Mouse (Mus musculus) E14TG2a.4 (cell line): ENCODE data around the gene Ribc1.

Experiments
- CTCF ChIP-seq: conservative IDR thresholded peaks from 2 replicates; pipeline ENCODE4 v1.5.1; 2014; ENCODE audit warnings: low read length
- POU5F1 ChIP-seq: IDR thresholded peaks from 2 replicates; pipeline ENCODE4 v1.6.1; 2014; ENCODE audit warnings: low read length, borderline replicate concordance

- no peak for TF ChIP-seq CTCF
- TF ChIP-seq POU5F1: no peak
Observed at GRCm38 (mm10) chrX:152001737-152002710, 14.1 kb downstream of the Ribc1 start, which contains the start of gene Hsd17b10.
